Mouse (Mus musculus) spleen, adult 10 weeks (tissue): Measurements from ENCODE around the gene Ifng. TPM values are rescaled to one million over a fixed set of nuclear protein-coding genes. Genes with fewer than 3 reads are reported as not detected.

ENCODE experiments used
- polyA plus RNA-seq: library from polyadenylated mRNA; stranded (reverse); fragments of 350-450 nt; fragmentation: Illumina TruSeq; extraction: RNeasy Lipid Tissue Mini Kit (QIAGEN cat#74804); gene quantifications from one replicate; pipeline ENCODE4 v1.2.3, GENCODE M21; 2015; ENCODE audit warnings: low replicate concordance; ENCODE audit not compliant: insufficient read depth

Ifng gene
- 1.8 TPM for polyA plus RNA-seq

DNA sequence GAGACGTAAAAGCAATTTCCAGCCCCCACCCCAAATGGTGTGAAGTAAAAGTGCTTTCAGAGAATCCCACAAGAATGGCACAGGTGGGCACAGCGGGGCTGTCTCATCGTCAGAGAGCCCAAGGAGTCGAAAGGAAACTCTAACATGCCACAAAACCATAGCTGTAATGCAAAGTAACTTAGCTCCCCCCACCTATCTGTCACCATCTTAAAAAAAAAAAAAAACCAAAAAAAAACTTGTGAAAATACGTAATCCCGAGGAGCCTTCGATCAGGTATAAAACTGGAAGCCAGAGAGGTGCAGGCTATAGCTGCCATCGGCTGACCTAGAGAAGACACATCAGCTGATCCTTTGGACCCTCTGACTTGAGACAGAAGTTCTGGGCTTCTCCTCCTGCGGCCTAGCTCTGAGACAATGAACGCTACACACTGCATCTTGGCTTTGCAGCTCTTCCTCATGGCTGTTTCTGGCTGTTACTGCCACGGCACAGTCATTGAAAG is at the start of gene Ifng:
Gene Ifng (plus strand): TSS at position 305 of the 499 bp plus-strand sequence.

Other genes starting within 250 kb of the Ifng start
- gene Il22, start 236.1 kb upstream of the Ifng start, polyA plus RNA-seq, result not detected
- not detected for gene Gm32717, start 200.3 kb upstream of the Ifng start, polyA plus RNA-seq
- not detected for gene Gm32802, start 182.4 kb upstream of the Ifng start, polyA plus RNA-seq
- not detected for gene Iltifb, start 146.0 kb upstream of the Ifng start, polyA plus RNA-seq
- not detected for gene Gm9040, start 114.1 kb upstream of the Ifng start, polyA plus RNA-seq
- not detected for gene Gm9044, start 108.6 kb upstream of the Ifng start, polyA plus RNA-seq
- 0.14 TPM for gene Gm9045, start 103.2 kb upstream of the Ifng start, polyA plus RNA-seq
- gene Gm9046, start 97.8 kb upstream of the Ifng start, polyA plus RNA-seq, result not detected
- not detected for gene Gm9048, start 92.4 kb upstream of the Ifng start, polyA plus RNA-seq
- 0.14 TPM for gene Gm9049, start 86.9 kb upstream of the Ifng start, polyA plus RNA-seq